Mouse (Mus musculus) liver, adult 2 months (tissue): ENCODE data around the gene Olfr1274-ps.
"Not testable (repeated sequence)": the region's sequence is repeated elsewhere in the genome, so short reads cannot be mapped to it uniquely, and the experiment has no call there.

Source experiments
- CTCF ChIP-seq: fragments of 200-500 bp; IDR thresholded peaks from 2 replicates; pipeline ENCODE4 v1.5.1; 2011; ENCODE audit warnings: low read depth, low read length, control low read depth
- POLR2A ChIP-seq: fragments of 200-500 bp; IDR thresholded peaks from 2 replicates; pipeline ENCODE4 v1.6.1; 2011; ENCODE audit warnings: low read length, control low read depth; ENCODE audit not compliant: insufficient read depth; ENCODE audit errors: extremely low read depth

DNA sequence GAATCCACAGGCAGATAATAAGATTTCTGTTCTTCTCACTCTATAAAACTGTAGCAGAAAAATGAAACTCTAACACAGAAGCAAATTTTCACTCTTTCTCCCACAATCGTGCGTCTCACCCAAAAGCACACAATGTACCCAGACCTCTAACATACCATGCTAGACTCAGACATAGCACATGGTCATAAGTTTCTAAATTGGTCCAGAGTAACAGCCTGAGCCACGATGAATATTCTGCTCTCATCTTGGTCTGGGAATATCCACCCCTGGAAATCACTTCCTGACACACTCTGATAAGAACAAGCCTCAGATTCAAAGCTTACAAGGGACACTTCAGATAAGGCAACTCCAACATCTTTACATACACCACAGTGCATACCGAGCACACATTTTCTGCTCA, 38.3 kb upstream of the Olfr1274-ps start:
- TF ChIP-seq POLR2A, CTCF: not testable (repeated sequence)
